Mouse (Mus musculus): ENCODE measurements around the gene Tenm4.

DNA sequence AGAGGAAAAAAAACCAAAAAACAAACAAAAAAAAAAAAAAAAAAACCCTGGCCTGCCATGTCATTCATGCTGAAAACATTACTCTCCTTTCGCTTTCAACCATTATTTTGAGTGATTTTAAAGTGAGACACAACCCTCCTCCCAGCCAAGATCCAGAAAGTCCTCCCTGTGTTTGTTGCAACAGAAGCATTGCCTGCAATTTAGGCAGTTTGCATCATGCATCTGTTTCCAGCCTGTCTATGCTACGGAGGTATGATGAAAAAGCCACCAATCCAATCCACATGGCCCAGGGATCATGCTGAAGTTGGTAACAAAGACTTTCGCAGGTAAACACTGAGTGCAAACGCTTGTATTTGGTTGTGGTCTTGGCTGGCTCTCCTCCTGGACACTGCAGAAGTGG, 158.3 kb downstream of the Tenm4 start:
- TF ChIP-seq EP300 (IDR thresholded peaks at IDR 0.05; ENCODE audit: low read depth in 1 of 2, low read length in 2 of 2) (no peak), CTCF (IDR thresholded peaks at IDR 0.05 in 2 of 3, conservative IDR thresholded peaks at IDR 0.05 in 1 of 3; ENCODE audit: control insufficient read depth in 1 of 3, insufficient read depth in 1 of 3, low read depth in 2 of 3, low read length in 3 of 3, poor library complexity in 1 of 3, severe bottlenecking in 1 of 3) (no peak), POLR2A (IDR thresholded peaks at IDR 0.05; ENCODE audit: control insufficient read depth in 1 of 2, insufficient read depth in 1 of 2, low read depth in 1 of 2, low read length in 2 of 2, poor library complexity in 1 of 2) (no peak), USF1 (IDR thresholded peaks at IDR 0.05; ENCODE audit: low read depth, low read length) (no peak), POLR2AphosphoS5 (IDR thresholded peaks at IDR 0.05; ENCODE audit: borderline replicate concordance, low read depth, low read length) (no peak), MXI1 (IDR thresholded peaks at IDR 0.05; ENCODE audit: low read depth, low read length) (no peak), MAX (IDR thresholded peaks at IDR 0.05; ENCODE audit: low read length) (no peak), ZMIZ1 (IDR thresholded peaks at IDR 0.05; ENCODE audit: low read depth, low read length) (no peak), E2F4 (IDR thresholded peaks at IDR 0.05; ENCODE audit: borderline replicate concordance, low read depth, low read length) (no peak), MEF2A (IDR thresholded peaks at IDR 0.05; ENCODE audit: extremely low read depth, insufficient replicate concordance, low read depth, low read length, poor library complexity, severe bottlenecking) (no peak), RAD21 (IDR thresholded peaks at IDR 0.05; ENCODE audit: low read depth, low read length) (no peak), ELF1 (IDR thresholded peaks at IDR 0.05; ENCODE audit: low read depth, low read length) (no peak), GATA1 (IDR thresholded peaks at IDR 0.05; ENCODE audit: low read depth, low read length) (no peak)
